Mouse (Mus musculus) right cerebral cortex, adult 18-20 months (tissue): ENCODE measurements at regions not wholly inside any gene's neighbourhood (a gene's known extent, or its start where the extent isn't known, plus 50 kb on each side); places are given as distances from the start of the nearest gene placed in this dataset.

Source experiments
- DNase-seq: peaks from one replicate; pipeline ENCODE4 v3.0.0; 2022; ENCODE audit warnings: mixed read lengths

- no peak for DNase-seq
Measured at GRCm38 (mm10) chr3:60138319-60138718, 56.6 kb downstream of the Sucnr1 start.

- no peak for DNase-seq
Measured at GRCm38 (mm10) chr3:60159865-60160264, 78.2 kb downstream of the Sucnr1 start.

GRCm38 (mm10) chr3:60167633-60168032 lies 86.0 kb downstream of the Sucnr1 start:
- no peak for DNase-seq

DNA sequence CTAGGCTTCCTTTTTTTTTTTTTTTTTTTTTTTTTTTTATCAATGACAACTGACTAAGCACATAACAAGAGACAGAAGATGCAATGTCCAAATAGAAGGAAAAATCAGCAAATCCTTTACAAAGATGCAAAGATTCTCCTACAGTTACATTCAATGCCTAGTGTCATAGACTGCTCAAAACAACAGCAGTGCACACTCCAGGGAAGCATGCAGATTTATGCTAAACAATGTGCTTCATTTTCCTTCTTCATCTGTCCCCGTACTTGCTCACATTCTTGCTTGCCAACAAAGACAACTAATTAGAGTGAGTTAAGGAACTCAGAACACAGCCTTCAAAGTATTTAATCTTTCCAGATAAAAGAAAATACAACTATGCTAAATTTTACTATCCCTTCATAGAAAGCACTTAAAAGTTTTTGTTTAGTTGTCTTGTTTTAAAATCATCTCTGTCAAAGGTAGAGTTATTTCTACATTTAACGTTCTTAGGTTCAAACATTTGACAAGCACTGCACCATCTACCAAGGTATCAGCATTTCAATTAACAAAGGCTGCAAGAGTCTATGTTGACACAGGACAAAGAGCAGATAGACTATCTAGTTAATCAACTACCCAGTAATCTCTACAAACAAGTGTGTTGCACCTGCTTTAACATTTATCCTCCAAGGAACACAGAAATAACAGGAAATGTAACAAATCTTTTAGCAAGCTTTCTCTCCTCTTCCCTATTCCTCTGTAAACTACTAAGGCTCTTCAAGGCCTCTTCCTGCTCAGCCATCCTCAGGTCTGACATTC lies 86.7 kb downstream of the Sucnr1 start:
- DNase-seq: no peak

GRCm38 (mm10) chr3:60169606-60170005 lies 87.9 kb downstream of the Sucnr1 start:
- DNase-seq: no peak

GRCm38 (mm10) chr3:60184481-60184880 lies 102.8 kb downstream of the Sucnr1 start:
- no peak for DNase-seq

DNA sequence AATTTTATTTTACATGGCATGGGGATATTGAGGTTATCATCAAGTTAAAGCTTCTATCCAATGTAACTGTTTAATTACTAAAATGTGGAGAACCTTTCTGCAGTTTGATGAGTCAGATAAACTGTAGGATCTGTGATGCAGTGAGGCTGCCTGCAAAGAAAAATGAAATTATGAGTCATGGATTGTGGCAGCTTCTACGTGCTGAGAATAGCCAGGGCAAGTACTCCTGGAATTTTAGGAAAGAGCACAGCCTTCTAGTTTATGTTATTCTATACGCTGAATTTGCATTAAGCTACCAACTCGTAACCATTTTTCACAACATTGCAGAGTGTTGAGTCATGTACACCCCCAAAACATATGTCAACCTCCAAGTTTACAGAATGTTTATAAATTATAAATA lies 114.4 kb downstream of the Sucnr1 start:
- DNase-seq: peak; percentile 29

- no peak for DNase-seq
Measured at GRCm38 (mm10) chr3:60207936-60208335, 126.3 kb downstream of the Sucnr1 start.

DNA sequence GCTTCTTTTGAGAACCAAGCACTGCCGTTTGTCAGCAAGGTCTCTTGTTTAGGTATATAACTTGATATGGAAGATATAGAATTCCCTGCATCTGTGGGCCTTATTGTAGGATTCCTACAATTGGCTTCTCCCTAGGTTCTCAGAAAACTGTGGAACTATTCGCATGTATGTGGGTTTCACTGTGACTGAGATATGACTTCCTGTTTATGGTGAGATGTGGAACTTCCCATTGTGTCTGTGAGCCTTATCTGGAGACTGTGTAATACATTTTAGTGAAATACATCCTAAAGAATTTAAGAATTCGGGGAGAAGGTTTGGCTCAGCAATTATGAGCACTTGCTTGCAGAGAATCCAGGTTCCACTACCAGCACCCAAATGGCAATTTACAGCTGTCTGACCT lies 137.3 kb downstream of the Sucnr1 start:
- no peak for DNase-seq

GRCm38 (mm10) chr3:60240664-60241063 lies 159.0 kb downstream of the Sucnr1 start:
- no peak for DNase-seq

DNA sequence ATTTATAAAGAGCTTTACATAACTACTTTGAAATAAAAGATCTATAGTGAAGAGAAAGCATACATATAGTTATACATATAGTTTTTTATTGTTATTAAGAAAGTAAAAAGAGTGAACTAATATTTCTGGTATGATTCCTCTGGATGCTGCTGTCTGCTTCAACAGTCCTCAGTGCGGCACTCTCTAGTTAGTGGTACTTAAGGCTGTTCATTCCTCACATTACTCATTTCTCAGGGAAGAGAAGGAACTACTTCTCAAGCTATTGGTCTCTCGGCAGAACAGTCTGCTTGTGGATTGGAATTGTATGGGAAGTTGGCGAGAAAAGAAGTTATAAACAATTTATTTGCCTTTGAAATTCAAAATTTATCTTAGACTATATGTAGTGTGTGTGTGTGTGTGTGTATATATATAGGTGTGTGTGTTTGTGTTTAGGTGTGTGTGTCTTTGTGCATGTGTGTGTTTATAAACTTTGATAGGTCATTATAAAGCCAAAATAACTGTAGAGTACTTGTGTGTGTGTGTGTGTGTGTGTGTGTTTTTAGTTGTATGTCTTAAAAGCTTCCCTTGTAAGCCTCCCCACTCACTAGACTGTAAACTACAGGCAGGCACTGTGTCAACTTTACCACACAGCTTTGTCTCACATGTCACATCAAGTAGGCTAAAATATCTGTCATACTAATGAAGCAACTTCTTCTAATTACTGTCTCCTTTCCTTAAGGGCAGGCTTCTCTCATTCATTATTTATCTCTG lies 185.2 kb downstream of the Sucnr1 start:
- no peak for DNase-seq

DNA sequence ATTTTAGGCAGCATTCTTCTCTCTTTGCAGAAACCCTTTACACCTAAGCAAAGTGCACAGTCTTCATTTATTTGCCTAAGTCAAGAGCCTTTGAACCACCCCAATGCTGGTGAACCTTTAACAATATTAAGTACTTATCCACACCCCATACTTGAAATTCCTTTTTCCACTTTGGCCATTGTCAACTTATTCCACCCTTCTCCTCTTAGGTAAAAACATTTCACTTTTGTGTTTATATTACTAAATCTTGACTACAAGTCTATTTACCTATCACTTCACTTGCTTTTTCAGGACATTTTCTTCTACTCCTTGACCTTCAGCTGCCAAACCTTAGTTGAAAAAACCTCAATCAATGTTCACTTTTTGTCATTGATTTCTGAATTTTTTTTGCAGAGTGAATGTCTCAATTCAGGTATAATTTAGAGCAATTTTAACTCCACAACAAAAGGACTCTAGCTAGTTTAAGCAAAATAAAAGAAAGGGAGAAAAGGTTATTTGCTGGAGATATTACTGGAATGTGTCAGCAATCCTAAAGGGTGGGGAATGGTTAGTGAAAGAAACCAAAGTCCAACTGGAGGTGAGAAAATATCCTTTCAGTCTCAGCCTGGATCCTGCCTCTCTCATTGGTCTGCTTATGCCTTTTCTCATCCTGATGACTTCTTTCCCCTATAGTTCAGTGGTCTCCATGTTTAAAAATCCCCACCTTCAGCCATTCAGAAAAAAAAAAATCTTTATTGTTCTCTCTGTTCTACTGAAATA lies 185.9 kb downstream of the Sucnr1 start:
- DNase-seq: no peak

GRCm38 (mm10) chr3:60270463-60270862 lies 188.8 kb downstream of the Sucnr1 start:
- DNase-seq: no peak

DNA sequence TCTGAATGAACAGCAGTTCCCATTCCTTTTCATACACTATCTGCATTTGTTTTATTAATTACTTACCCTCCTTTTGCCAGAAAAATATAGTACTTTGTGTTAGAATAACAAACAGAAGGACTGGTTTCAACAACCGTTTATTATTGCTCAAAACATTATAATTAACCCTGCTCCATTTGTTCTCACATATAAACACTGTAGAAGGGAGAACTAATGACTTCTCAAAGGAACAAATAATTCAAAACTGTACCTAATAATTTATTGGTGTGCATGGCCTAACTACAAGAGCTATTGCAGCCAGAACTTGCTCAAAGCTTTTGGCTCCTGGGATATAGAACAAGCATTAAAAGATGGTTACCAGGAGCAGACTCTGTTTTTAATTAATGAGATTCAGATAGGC lies 192.1 kb downstream of the Sucnr1 start:
- DNase-seq: no peak

GRCm38 (mm10) chr3:60275249-60275838 lies 193.7 kb downstream of the Sucnr1 start:
- no peak for DNase-seq

DNA sequence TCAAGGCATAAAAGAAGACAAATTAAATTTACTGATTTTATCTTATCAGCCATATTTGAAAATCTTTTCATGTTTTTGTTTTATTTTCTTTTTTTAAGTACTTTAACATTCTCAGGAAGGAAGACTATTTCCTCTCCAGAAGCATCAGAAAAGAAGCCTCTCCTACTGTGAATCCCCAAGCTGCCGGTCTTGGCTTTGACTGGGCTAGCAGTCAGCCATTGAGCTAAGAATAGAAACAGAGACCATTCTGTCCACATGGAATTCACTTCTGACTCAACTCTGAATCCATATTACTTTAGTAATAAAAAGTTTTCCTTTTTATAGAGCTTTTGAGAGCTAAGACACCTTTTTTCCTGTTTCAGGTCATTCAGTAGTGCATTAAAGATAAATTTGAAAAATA lies 194.8 kb upstream of the Mbnl1 start:
- no peak for DNase-seq

DNA sequence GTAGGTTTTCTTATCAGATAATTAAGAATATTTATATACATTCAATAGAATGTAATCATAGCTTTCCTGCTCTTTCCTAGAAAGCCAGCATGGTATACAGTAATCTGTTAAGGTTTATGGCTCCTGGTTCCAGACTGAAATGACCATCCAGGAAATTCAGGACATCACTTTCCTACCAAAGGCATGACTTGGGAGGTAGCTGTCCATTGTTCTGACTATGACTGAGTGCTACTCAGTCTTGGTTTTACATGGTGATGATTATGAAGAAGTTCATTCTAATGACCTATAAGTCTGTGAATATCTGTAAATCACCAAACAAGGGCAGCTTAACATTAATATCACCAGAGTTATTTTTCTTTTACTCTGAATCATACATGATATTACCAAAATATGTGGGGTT lies 191.4 kb upstream of the Mbnl1 start:
- DNase-seq: no peak

GRCm38 (mm10) chr3:60281959-60282495 lies 190.6 kb upstream of the Mbnl1 start:
- no peak for DNase-seq

DNA sequence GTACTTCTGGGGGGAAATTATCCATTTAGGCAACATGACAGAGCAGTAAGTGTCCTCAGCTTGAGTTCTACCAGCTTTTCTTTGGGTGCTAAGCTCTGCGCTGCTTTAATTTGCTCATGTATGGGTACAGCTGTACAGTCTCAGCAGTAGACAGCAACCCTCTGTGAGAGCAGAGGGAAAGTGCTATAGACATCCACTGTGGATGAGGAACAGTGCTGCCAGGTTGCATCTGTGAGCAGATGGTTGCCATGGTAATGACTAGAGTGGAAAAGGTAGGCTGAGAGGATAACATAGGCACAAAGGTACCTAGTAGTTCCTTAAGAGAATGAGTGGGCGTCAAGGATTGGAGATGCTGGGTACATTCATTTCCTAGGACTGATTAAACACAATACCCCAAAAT lies 180.5 kb upstream of the Mbnl1 start:
- peak; percentile 37 for DNase-seq

DNA sequence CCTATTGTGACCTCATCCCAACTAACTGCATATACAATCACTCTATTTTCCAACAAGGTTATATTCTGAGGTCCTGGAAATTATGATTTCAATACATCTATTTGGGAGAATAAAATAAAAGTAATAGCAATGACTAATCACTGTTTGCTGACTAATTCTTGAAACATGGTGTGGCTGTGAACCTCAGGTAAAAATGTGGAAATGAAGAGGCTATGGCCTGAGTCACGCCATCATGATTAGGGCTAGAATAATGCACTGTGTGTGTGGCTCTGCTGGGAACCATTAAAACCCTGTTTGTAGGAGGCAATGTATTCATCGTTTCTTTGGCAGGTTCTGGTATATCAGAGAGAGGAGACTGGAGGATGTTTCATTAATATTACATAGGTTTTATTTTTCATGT lies 179.7 kb upstream of the Mbnl1 start:
- DNase-seq: no peak

DNA sequence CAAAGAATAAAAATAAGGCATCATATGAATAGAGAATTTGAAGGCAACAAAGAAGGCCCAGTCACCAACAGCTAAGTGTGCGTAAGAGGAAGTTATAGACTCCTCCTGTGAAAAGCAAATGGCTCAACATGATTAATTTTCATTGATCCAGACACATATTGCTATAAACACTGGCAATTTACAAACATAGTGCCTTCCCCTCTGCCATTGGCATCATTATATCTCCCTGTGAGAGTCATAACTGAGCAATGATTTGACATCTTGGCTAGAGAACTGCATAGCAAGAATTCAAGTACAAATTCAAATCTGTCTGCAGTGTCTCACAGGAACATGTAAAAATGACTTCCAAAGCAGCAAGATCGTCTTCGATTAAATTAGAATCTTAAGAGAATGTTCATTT lies 167.2 kb upstream of the Mbnl1 start:
- no peak for DNase-seq

DNA sequence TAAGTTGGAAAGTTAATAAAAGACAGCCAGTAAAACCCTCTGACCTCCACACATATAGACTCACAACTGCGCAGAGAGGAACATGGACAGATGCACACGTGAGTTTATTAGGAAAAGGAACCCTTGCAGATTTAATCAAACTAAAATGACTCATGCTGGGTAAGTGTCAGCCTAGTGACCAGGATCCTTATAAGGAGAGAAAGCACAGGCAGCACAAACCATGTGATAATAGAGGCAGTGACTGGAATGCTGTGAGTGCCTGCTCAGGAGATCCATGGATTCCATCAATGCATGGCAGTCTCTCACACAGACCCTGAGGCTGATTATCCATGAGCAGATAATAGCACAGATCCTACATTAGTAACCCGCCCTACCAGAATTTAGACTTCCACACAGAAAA lies 162.2 kb upstream of the Mbnl1 start:
- DNase-seq: no peak

GRCm38 (mm10) chr3:60311178-60311577 lies 161.5 kb upstream of the Mbnl1 start:
- no peak for DNase-seq
